Mouse (Mus musculus): Measurements from ENCODE around the gene Tgif2lx2. TPM values are rescaled to one million over a fixed set of nuclear protein-coding genes. Genes with fewer than 3 reads are reported as not detected.
"Not testable (repeated sequence)": the region's sequence is repeated elsewhere in the genome, so short reads cannot be mapped to it uniquely, and the experiment has no call there.

Gene Tgif2lx2
- not detected in 2 replicates for polyA plus RNA-seq (2015; fragmentation: Nextera tagmentation; extraction: Ambion mirVana)

- not testable (repeated sequence) for DNase-seq (ENCODE audit: low spot score); H3K9ac ChIP-seq (ENCODE audit: low read length); H3K27ac ChIP-seq (replicated peaks); H3K27me3 ChIP-seq (ENCODE audit: control insufficient read depth, insufficient read depth, low read length); H3K4me1 ChIP-seq (replicated peaks; ENCODE audit: control insufficient read depth, insufficient read depth); H3K4me2 ChIP-seq (replicated peaks; ENCODE audit: low read depth); ATAC-seq (ENCODE audit: low FRiP score, low TSS enrichment); H3K9me3 ChIP-seq (ENCODE audit: control insufficient read depth, low read length); H3K4me3 ChIP-seq (ENCODE audit: low read depth, low read length); H3K36me3 ChIP-seq (ENCODE audit: control insufficient read depth, insufficient read depth, low read length)
- no CpG with 5 or more reads among the region's 5 CpGs for WGBS
Measured at GRCm38 (mm10) chrX:118426927-118427326, at the start of gene Tgif2lx2. Gene Tgif2lx2, plus strand, starts transcription at chrX:118427227.

Other genes with a start within 250 kb of the Tgif2lx2 start
- not detected in 2 replicates for gene Tgif2lx1, start 53.5 kb downstream of the Tgif2lx2 start, polyA plus RNA-seq (2015; fragmentation: Nextera tagmentation; extraction: Ambion mirVana)

Measured in stomach, postnatal 0 days (tissue).